Mouse (Mus musculus) lung, postnatal 25 days (tissue): ENCODE data around the gene Prodh2.
"Not testable (repeated sequence)": the region's sequence is repeated elsewhere in the genome, so short reads cannot be mapped to it uniquely, and the experiment has no call there.

Experiments
- DNase-seq: peaks from one replicate; pipeline ENCODE4 v3.0.0; 2022; ENCODE audit warnings: low spot score

The Prodh2 gene

DNA sequence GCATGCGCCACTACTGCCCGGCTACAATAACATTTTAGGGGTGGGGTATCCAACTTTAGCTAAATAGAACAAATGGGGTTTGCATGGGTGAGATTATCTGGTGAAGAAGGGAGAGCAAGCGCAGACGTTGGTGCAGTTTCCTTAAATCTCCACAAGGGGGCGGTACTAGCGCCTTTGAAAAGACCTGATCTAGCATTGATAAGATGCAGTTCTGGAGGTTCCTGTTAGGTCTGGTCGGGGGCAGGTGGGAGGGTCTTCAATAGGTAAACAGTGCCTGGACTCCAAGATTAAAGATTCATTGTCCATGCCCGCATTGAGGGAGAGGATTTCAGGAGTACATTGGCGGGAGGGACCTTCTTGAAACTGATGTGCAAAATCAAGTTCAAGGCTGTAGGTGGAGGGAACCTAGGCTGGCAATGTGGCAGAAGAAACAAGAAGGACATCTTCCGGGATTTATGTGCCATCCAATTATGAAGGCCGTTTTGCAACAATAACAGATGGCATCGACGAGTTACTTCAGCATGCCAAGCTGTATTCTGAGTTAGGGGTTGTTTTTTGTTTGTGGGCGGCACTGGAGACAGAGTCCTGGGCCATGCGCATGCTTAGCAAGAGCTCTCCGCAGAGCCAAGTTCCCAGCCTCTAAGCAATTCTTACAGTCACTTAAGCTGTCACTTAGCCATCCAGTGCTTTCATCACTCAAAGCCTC is 3.0 kb upstream of the Prodh2 start:
- DNase-seq: peak; percentile 23

DNA sequence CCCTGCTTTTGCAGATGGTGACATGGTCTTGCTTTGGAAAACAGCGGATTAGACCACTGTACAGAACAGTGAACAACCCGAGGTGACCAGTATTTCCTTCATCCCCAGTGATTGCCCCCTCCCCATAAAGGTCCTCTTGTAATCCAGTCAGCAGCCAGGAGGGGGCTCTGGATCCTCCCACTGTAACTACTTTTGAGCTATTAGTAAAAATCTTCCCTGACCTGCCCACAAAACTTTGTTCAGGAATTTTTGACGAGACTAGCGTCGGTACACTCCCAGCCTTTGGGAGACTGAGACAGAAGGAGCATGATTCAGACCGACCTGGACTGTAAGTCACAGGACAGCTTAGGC is 2.5 kb upstream of the Prodh2 start:
- no peak for DNase-seq

DNA sequence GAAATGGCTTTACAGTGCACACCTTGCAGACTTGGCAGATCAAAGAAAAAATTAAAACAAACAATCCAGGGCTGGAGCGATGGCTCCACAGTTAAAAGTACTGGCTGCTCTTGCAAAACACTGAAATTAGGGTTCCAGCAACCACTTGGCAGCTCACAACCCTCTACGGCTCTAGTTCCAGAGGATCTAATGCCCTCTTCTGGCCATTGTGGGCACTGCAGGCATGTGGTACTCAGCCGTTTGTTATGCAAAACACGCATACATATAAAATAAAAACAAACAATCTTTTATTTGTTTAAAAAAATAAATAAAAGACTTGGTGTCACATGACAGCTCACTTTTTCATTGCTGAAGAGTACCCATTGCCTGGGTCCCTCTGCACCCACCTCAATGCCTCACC is 657 bp upstream of the Prodh2 start:
- DNase-seq: peak; percentile 69

DNA sequence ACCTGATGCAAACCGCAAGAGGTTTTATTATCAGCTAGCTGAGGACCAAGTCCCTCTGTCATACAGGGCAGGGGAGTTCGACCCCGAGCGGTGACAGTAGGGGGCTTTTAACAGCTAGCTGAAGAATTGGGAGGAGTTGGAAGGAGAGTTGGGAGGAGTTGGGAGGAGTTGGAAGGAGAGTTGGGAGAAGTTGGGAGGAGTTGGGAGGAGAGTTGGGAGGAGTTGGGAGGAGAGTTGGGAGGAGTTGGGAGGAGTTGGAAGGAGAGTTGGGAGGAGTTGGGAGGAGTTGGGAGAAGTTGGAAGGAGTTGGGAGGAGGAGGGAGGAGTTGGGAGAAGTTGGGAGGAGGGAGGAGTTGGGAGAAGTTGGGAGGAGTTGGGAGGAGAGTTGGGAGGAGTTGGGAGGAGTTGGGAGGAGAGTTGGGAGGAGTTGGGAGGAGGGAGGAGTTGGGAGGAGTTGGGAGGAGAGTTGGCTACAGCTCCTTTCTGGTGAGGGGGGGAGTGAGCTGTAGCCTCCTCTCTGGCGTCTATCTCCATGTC is 2.2 kb downstream of the Prodh2 start:
- DNase-seq: not testable (repeated sequence)

DNA sequence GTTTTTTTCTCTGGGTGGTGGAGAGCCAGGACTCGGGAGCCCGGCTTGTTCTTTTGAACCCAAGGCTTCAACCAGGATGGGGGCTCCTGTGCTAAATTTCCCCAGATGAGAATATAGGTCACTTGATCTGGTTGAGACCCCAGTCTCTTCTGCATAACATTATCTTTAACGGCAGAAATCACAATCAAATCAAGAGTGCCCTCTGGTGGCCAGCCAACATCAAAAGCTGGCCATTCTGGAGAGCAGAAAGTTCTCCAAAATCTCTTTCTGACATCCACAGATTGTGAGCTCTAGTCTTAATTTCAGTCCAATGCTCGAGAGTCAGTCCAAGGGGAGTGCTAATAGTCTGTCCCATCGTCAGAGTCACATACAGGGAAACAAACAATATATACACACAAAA is 7.7 kb downstream of the Prodh2 start:
- not testable (repeated sequence) for DNase-seq

DNA sequence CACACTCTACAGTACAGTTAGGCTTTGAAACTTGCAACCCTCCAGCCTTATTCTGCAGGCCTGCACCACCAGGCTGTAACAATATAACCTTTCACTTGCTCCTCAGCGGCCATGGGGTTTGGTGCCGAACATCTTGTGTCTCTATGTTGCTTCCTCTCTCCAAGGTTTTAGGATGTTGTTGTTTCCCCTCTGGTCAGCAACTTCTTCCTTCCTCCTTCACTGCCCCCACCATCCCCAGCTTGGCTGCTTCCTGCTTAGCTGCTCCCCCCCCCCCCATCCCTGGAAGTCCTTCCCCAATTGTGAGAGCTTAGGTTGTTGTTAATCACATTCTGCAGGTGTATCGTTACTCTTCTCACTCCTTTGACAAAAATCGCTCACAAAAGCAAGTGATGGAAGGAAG is 14.6 kb downstream of the Prodh2 start:
- no peak for DNase-seq

DNA sequence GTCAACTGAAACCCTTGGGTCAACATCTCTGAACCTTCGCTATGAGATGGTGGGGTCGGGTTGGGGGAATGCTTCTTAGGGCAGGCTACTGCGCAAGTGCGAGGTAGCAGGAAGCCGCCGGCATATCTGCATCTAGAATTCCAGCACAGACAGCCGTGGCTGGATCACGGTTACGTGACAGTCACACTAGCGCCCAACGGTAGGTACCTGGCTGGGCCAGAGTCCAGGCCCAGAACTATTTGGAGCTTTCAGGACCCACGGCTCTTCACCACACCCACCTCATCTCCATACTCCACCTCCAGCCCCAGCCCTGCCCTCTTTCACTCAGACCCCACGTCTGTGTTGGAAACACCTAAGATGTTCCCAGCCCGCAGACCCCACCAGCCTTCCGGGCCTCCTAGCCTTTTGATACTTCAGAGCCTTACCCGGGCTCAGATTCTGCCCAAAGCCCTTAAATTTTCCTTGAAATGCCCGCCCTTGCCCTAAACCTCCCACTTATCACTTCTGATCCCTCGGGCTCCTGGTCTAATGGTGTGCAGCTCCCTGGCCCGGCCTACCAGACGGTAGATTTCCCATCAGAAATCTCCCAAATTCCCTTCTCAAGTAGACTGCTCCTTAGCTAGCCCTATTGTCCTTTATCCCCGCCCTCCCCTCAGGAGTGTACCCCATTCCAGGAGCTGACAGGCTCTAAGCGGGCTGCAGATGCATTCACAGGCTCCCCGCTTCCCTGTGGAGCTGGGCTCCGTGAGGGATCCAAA is 21.8 kb downstream of the Prodh2 start:
- no peak for DNase-seq

DNA sequence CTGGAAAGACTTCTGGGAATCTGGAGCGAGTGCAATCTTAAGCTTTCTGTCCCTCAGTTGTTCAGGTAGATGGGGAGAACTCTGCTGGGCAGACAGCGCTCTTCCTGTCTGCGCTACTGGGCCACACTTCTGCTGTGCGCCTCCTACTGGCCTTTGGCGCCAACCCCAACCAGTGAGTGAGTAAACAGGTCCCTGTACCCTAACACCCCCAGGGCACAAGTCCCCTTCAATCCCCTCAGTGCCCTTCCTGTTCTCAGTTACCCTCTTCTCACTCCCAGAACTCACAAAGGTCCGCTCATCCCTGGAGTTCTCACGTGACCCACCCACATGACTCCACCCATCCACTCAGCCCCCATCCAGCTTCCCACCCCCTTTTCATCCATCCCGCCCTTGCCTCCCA is 24.9 kb downstream of the Prodh2 start:
- DNase-seq: no peak

DNA sequence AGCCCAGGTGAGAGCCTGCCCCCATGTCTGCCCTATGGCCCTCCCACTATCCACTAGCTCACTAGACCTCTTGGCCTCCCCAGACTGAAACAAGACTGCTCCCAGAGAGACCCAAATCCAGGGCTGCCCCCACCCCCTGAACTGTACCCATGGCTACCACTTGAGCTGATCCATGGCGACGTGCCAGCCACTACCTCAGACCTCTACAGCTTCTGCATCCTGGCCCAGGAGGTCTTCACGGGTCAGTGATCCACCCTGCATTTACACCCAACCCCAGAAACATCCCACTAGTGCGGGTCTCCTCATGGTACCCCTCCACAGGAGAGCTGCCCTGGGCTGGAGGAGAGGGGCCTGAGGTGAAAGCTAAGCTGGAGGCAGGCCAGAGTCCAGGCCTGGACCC is 27.0 kb downstream of the Prodh2 start:
- no peak for DNase-seq

DNA sequence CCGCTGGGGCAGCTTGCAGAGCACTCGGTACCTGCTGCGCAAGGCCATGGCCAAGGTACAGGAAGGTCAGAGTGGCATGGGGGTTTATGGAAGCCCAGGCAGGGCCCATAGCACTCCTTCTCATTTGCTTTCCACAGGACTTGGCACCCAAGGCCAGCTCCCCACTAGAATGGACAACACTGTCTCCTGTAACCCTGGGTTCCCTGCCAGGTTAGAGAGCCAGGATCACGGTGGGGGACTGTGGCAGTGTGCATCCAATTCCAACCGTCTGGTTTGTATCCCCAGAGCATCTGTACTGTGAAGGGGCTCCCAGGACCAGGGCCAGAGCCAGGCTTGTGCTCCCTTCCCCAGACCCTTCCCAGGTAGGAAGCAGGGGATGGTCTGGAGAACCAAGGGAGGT is 27.4 kb downstream of the Prodh2 start:
- DNase-seq: no peak

DNA sequence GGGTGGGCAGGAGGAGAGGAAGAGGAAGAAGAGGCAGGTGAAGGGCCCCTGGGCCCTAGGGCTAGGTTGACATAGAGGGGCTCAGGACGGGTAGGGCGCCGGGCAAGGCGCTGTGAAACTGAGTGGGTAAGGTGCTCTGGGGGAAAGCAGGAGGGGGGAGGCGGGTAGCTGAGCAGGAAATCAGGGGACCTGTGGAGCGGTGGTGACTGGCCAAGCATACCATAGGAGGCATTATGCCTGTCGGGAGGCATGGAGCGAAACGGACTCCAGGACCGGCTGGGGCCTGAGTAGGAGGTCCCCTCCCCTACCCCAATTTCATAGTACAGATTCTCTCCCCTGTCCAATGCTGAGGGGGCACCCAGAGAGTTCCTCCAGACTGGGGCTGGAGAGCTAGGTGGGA is 29.4 kb downstream of the Prodh2 start:
- no peak for DNase-seq

DNA sequence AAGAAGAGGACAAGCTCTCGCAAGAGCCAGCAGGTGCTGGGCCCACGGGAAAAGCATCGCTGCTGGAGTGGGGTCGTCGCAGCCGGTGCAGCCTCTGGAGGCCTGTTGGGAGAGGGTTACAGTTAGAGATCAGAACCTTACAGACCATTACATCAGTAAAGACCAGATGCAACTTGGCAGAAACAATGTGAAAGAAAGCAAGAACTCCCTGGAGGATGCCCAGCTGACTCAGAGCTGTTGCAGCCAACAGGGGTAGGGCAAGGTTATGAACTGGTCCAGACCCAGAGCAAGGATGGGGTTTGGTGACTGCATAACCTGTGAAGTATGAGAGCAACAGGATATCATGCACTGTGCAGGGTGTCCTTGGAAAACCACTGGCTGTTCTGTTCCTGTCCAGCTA is 31.1 kb downstream of the Prodh2 start:
- no peak for DNase-seq

DNA sequence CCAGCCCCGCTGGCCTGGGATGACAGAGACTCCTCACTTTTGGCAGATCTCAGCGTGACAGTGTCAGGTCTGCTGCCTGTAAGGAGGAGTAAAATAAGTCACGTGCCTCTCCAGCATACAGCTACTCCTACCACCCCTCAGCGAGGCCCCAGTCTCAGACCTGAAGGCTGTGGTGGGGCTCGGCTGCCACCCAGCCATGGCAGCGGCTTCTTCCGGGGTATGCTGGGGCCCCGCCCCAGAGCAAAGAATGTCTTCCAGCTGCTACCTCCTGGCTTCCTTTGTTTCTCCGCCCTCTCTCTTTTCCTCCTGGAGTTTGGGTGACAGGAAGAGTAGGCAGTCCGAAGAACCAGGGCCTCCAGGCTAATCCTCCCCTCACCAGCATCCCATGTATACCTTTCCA is 32.5 kb downstream of the Prodh2 start:
- DNase-seq: peak; percentile 31

DNA sequence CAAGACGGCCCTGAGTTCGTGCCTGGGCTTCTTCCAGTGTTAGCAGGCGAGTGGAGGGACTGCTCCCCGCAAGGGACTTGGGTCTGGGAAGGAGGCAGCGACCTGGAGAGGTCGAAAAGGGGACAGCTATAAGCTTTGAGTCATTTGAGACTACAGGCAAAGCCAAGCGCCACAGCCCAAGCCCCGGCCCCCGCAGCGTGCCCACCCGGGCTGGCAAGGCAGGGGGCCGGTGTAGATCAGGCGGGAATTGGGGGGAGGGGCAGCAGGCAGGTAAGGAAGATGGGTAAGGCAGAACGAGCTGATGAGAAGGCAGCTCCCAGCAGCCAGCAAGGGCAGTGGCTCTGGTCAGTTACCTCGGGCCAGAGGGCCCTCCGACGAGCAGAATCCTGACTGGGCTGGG is 33.0 kb downstream of the Prodh2 start:
- no peak for DNase-seq

DNA sequence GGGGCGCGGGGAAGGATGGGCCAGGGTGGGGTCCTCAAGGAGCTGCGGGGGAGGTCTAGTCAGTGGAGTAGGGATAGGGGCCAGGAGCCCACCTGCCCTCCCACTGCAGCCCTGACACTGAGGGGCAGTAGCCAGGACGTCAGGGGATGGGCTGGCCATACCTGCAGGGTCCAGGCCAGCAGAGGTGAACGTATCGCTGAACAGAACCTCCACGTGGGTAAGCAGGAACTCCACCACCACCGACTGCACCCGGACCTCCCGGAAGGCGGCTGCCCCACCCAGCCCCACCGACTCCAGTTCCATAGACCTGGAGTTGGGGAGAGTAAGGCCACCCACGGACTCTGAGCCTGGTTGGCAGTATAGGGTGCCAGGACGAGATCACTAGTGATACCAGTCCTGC is 33.6 kb downstream of the Prodh2 start:
- DNase-seq: no peak

DNA sequence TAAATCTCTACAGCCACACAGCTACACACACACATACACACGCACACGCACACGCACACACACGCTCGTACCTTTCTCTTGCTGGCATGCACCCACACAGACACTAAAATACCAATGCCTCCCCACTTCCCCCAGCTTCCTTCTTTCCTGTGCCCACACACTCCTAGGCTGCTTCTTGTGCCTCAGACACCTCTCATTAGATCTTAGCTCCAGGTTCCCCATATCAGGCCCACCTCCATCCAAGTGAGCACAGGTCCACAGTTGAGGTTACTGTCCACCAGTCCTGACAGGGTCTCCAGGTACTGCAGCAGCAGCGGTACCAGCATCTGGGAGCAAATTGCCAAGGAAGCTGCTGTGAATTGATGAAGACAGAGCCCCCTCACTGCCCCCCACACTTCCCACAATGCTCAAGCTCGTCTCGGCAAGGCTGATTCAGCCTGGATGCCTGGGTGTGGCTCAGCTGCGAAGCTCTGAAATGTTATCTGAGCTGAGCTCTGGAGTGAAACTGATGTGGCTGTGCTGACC is 37.9 kb downstream of the Prodh2 start:
- DNase-seq: no peak

DNA sequence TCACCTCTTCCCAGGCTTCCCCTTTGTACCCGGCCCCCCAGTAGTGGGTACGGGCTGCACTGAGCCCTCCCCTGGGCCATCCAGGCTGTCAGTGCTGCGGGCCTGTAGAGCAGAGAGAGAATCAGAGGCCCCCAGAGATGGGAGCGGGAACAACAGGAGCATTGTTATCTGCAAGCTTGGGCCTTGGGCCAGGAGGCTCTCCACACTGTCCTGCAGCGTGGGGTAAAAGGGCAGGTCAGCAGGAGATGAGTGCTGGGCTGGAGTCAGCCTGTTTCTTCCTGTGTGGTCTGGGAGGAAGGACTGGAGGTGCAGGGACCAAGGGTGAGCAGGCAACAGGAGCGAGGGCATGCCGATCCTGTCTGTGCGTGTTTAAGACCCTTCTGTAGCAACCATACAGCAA is 39.5 kb downstream of the Prodh2 start:
- no peak for DNase-seq

DNA sequence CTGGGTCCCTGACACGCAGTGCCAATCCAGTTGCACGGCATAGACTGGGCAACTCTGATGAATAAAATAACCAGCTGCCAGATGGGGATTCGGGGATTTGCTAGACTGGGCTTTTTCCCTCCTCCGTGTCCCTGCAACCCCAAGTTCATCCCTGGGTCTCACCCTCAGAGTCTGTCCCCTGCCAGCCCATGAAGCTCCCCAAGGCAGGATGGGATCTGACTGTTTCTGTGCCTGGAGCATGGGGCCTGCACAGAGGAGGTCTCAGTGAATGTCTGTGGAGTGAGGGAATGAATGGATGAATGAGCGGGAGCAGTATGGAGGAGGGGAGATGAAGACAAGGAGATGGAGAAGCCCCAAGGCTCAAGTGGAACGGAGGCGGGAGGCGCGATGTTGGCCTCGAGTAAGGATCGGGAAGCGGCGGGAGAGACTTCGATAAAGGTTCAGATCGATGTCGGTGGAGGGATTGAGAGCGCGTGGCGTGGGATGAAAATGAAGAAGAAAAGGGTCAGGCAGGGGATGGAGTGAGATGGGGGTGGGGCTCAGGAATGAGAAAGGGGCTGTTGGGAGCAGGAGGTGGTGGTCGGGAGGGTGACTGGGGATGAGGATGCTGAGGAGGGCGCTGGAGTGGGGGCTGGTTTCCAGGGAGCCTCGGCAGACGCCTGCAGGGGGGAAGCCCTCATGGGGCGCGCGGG is 40.7 kb downstream of the Prodh2 start:
- DNase-seq: no peak

DNA sequence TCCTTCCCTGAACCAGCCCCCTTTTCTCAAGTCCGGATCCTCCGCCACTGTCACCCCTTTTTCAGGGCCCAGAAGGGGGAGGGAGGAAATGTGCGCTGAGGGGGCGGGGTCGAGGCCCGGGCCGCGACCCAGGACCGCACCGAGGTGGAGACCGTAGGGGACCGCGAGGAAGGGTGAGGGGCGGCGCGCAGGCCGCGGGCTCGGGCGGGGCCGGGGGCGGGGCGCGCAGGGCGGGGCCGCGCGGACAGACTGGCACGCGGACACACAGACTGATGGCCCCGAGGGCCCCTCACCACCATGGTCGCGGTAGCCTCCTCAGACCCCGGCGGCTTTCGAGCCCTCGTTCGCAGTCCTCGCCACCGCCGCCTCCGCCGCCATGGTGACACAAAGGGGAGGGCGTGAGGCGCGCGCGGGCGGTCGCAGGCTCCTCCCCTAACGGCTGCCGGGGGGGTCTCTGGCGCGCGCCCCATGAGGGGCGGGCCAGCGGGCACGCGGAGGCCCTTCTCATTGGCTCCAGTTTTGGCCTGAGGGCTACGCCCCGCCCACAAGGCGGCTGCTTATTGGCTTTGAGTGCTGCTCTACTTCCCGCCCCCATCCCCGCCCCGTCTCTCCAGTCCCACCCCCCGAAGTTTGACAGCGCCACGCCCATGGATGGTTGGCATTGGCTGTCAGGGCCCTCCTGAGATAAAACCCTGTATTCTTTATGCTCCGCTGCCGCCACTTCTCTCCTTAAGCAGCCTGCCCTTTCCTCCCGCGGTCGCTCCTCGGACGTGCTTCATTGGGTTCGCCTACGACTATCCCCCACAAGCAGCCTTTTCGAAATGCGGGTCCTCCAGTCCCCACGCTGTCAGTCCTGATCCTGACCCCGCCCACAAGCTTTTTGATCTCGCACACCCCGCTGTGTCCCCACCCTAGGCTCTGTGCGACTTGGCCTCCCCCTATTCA is 41.5 kb downstream of the Prodh2 start, which contains the start of gene Arhgap33:
TSS of gene Arhgap33 (minus strand) at position 428 of the 945 bp plus-strand sequence.
- peak; percentile 96 for DNase-seq

DNA sequence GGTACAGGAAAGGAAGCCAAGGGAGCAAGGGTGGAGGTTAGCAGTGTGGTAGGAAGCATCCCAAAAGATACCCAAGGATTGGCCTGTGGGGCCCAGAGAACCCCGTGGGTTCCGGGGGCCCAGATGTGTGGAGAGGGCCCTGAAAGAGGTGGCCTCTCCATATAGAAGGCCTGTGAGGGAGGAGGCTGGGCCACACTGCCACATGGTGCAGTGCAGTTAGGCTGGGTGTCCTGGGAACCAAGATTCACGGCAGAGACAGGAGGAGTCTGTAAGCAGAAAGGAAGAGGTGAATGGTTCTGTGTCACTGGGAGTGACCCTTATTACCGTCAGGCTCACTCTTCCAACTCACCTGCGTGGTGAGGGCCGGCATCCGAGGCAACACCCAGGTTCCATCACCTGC is 47.1 kb downstream of the Prodh2 start:
- DNase-seq: no peak

DNA sequence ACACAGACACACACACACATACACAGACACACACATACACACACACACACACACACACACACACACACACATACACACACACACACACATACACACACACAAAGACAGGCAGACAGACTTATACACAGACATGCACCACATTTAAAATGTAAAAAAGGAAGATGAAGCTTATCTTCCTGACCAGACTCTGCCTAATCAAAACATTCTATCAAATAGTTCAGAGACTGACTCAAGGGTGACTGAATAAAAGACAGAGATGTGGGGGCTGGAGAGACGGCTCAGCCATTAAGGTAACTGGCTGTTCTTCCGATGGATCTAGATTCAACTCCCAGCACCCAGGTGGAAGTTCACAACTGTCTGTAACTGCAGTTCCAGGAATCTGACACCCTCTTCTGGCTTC is 50.9 kb downstream of the Prodh2 start:
- DNase-seq: no peak

DNA sequence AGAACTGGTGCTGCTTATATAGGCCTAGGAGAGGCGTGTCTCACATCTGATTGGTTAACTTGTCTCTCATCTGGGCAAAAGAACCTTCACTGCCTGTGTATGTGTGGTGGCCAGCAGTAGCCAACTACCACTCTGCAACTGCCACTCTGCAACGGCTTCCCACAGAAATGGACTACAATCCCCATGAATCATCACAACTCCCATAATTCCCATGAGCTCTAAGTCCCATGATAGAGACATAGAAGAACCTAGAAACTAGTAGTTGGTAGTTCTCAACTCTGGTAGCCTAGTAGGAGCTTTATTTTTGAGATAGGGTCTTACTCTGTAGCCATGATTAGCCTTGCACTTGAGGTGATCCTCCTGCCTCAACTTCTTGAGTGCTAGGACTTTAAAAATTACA is 56.5 kb downstream of the Prodh2 start:
- DNase-seq: no peak
